In genomic region chr14:9526136-9526535, GRCm38 (mm10) we compare ENCODE assay signal across 25 mouse cellular contexts.
"Had no signal": no experiment of that assay in that cellular context is flagged by ENCODE, and none has a peak within 500 bp of the region (broad histone marks: within the 10 kb centered on the region; RNA-seq: fewer than 3 reads in every experiment).

No protein-coding gene starts in this region.

- H3K9ac ChIP-seq: heart, embryonic 12.5 days; hindbrain, embryonic 12.5 days; hindbrain, embryonic 14.5 days; intestine, embryonic 15.5 days; limb, embryonic 13.5 days; limb, embryonic 15.5 days; liver, embryonic 12.5 days; liver, embryonic 14.5 days had no signal

- DNase-seq: gastrocnemius, postnatal 10 days; gastrocnemius, postnatal 25 days; heart, adult 18-20 months; heart, postnatal 10 days; heart, postnatal 4 days; kidney, adult 18-20 months; kidney, adult 8-10 months; kidney, postnatal 10 days; kidney, postnatal 25 days; kidney, postnatal 4 days; left cerebral cortex, postnatal 4 days had no signal

- H3K27ac ChIP-seq: heart, embryonic 10.5 days; hindbrain, embryonic 10.5 days; hindbrain, embryonic 12.5 days; hindbrain, embryonic 14.5 days; intestine, embryonic 15.5 days; layer of hippocampus, adult 2 months; limb, embryonic 13.5 days; limb, embryonic 15.5 days; liver, embryonic 12.5 days; liver, embryonic 14.5 days had no signal

- H3K4me2 ChIP-seq: heart, embryonic 12.5 days; hindbrain, embryonic 12.5 days; hindbrain, embryonic 14.5 days; intestine, embryonic 15.5 days; limb, embryonic 13.5 days; limb, embryonic 15.5 days; liver, embryonic 12.5 days had no signal

- ATAC-seq: hindbrain, embryonic 16.5 days; inflammation-experienced regulatory T-cells, adult 6 months; intestine, embryonic 15.5 days; intestine, postnatal 0 days; liver, embryonic 12.5 days had no signal

- H3K27me3 ChIP-seq: heart, embryonic 12.5 days; hindbrain, embryonic 12.5 days; intestine, embryonic 15.5 days; limb, embryonic 13.5 days; limb, embryonic 15.5 days; liver, embryonic 12.5 days had no signal

- H3K36me3 ChIP-seq: heart, embryonic 10.5 days; heart, embryonic 12.5 days; hindbrain, embryonic 10.5 days; hindbrain, embryonic 12.5 days; intestine, embryonic 15.5 days; limb, embryonic 13.5 days; limb, embryonic 15.5 days; liver, embryonic 12.5 days had no signal

- H3K4me1 ChIP-seq: heart, embryonic 10.5 days; heart, embryonic 12.5 days; hindbrain, embryonic 10.5 days; hindbrain, embryonic 12.5 days; intestine, embryonic 15.5 days; limb, embryonic 13.5 days; limb, embryonic 15.5 days; liver, embryonic 12.5 days had no signal

- H3K4me3 ChIP-seq: heart, embryonic 10.5 days; heart, embryonic 12.5 days; hindbrain, embryonic 10.5 days; hindbrain, embryonic 12.5 days; intestine, embryonic 15.5 days; layer of hippocampus, adult 2 months; limb, embryonic 13.5 days; limb, embryonic 15.5 days; liver, embryonic 12.5 days had no signal

- H3K9me3 ChIP-seq: heart, embryonic 10.5 days; heart, embryonic 12.5 days; hindbrain, embryonic 10.5 days; hindbrain, embryonic 12.5 days; intestine, embryonic 15.5 days; limb, embryonic 13.5 days; limb, embryonic 15.5 days; liver, embryonic 12.5 days had no signal
